Mouse (Mus musculus): ENCODE data around the gene Taf11. TPM values are rescaled to one million over a fixed set of nuclear protein-coding genes. Genes with fewer than 3 reads are reported as not detected.

The Taf11 gene
- polyA plus RNA-seq, 1 experiment from 2014 or later = 96.5 TPM

GRCm38 (mm10) chr17:27938121-27938754, 28.6 kb upstream of the Taf11 start:
- Histone ChIP-seq H3K4me1 (peaks cover 15% of the 10 kb centered on the region), H3K4me3 (no peak overlapping the region), H3K4me2 (replicated peaks) (no peak overlapping the region), H3K9me3 (no peaks in the 10 kb centered on the region), H3K27ac (no peak overlapping the region), H3K9ac (no peak overlapping the region), H3K27me3 (replicated peaks) (no peaks in the 10 kb centered on the region), H3K36me3 (no peaks in the 10 kb centered on the region)
- ATAC-seq (ENCODE audit: low FRiP score, low read depth) = no peak
- WGBS = 86% methylated on average over 12 of the region's 12 CpGs

GRCm38 (mm10) chr17:27937054-27937615, 27.5 kb upstream of the Taf11 start:
- Histone ChIP-seq H3K36me3 (no peaks in the 10 kb centered on the region), H3K4me2 (replicated peaks) (no peak overlapping the region), H3K27ac (no peak overlapping the region; the same call in 1 of the 2 replicates), H3K4me1 (peaks cover 15% of the 10 kb centered on the region), H3K9me3 (no peaks in the 10 kb centered on the region), H3K27me3 (replicated peaks) (no peaks in the 10 kb centered on the region), H3K9ac (no peak overlapping the region), H3K4me3 (no peak overlapping the region)
- WGBS = 80% methylated on average over 4 of the region's 4 CpGs
- ATAC-seq (ENCODE audit: low FRiP score, low read depth) = no peak

DNA sequence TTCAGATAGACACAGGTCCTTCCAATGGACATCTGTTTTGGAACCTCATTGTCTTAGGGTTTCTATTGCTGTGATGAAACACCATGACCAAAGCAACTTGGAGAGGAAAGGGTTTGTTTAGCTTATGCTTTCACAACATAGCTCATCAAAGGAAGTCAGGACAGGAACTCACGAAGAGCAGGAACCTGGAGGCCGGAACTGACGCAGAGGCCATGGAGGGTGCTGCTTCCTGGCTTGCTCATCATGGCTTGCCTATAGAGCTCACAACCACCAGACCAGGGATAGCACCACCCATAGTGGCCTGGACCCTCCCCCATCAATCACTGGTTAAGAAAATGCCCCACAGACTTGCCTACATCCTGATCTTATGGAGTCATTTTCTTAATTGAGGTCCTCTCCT, 25.4 kb upstream of the Taf11 start:
- H3K4me3 ChIP-seq = no peak overlapping the region
- H3K36me3 ChIP-seq = no peaks in the 10 kb centered on the region
- no peak overlapping the region for H3K27ac ChIP-seq
- peaks cover 8% of the 10 kb centered on the region for H3K4me1 ChIP-seq
- H3K9ac ChIP-seq = no peak overlapping the region
- no peaks in the 10 kb centered on the region for H3K9me3 ChIP-seq
- H3K4me2 ChIP-seq (replicated peaks) = no peak overlapping the region
- 96% methylated on average over 3 of the region's 3 CpGs for WGBS
- no peaks in the 10 kb centered on the region for H3K27me3 ChIP-seq (replicated peaks)
- ATAC-seq (ENCODE audit: low FRiP score, low read depth) = no peak

- Histone ChIP-seq H3K9me3 (no peaks in the 10 kb centered on the region), H3K36me3 (no peaks in the 10 kb centered on the region)
- no peak for ATAC-seq (ENCODE audit: low FRiP score, low read depth)
Observed at GRCm38 (mm10) chr17:27934136-27934910, 24.7 kb upstream of the Taf11 start.

GRCm38 (mm10) chr17:27931826-27932225, 22.2 kb upstream of the Taf11 start:
- no peaks in the 10 kb centered on the region for H3K4me1 ChIP-seq
- no peaks in the 10 kb centered on the region for H3K36me3 ChIP-seq
- H3K9me3 ChIP-seq = no peaks in the 10 kb centered on the region
- H3K27me3 ChIP-seq (replicated peaks) = no peaks in the 10 kb centered on the region
- H3K9ac ChIP-seq = no peak overlapping the region
- ATAC-seq (ENCODE audit: low FRiP score, low read depth) = no peak
- no peak overlapping the region for H3K27ac ChIP-seq
- H3K4me2 ChIP-seq (replicated peaks) = no peak overlapping the region
- no peak overlapping the region for H3K4me3 ChIP-seq
- 85% methylated on average over 4 of the region's 4 CpGs for WGBS

More at GRCm38 (mm10) chr17:27934136-27934910, 24.7 kb upstream of the Taf11 start:
- Histone ChIP-seq H3K9ac (no peak overlapping the region), H3K4me3 (no peak overlapping the region), H3K4me1 (0 out of 2 replicates have a peak, but pooled peaks cover 3% of the 10 kb centered on the region), H3K4me2 (replicated peaks) (no peak overlapping the region), H3K27ac (no peak overlapping the region), H3K27me3 (replicated peaks) (no peaks in the 10 kb centered on the region)
- WGBS = 90% methylated on average over 10 of the region's 10 CpGs

- ATAC-seq (ENCODE audit: low FRiP score, low read depth) = no peak
- 91% methylated on average over 5 of the region's 5 CpGs for WGBS
- no peak overlapping the region for H3K27ac ChIP-seq
- no peak overlapping the region for H3K4me3 ChIP-seq
- no peak overlapping the region for H3K9ac ChIP-seq
- H3K36me3 ChIP-seq = no peaks in the 10 kb centered on the region
- H3K27me3 ChIP-seq (replicated peaks) = no peaks in the 10 kb centered on the region
- no peaks in the 10 kb centered on the region for H3K4me1 ChIP-seq
- H3K9me3 ChIP-seq = no peaks in the 10 kb centered on the region
- H3K4me2 ChIP-seq (replicated peaks) = no peak overlapping the region
Observed at GRCm38 (mm10) chr17:27930291-27930690, 20.6 kb upstream of the Taf11 start.

- no peak overlapping the region for H3K4me3 ChIP-seq
- ATAC-seq (ENCODE audit: low FRiP score, low read depth) = no peak
- H3K4me1 ChIP-seq = no peaks in the 10 kb centered on the region
- H3K27ac ChIP-seq = no peak overlapping the region
- H3K9ac ChIP-seq = no peak overlapping the region
- no peak overlapping the region for H3K4me2 ChIP-seq (replicated peaks)
- no peaks in the 10 kb centered on the region for H3K36me3 ChIP-seq
- H3K27me3 ChIP-seq (replicated peaks) = no peaks in the 10 kb centered on the region
- WGBS = 78% methylated on average over 7 of the region's 7 CpGs
- H3K9me3 ChIP-seq = no peaks in the 10 kb centered on the region
Observed at GRCm38 (mm10) chr17:27925504-27925903, 15.9 kb upstream of the Taf11 start.

DNA sequence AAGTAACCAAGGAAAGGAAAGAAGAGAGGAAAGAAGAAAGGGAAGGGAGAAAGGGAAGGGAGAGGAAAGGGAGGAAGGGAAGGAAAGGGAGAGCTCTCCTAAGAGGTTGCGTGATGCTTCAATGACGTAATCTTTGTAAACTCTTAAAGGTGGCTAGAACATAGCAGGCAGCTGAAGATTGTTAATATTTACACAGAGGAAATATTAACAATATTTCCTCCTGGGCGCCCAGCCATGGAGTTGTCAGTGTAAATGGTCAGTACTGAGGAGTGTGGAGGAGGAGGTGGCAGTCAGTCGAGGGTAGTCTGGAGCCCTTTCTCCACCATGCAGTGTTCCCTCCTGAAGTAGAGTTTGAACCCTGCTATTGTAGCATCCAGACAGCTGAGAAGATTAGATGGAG, 15.4 kb upstream of the Taf11 start:
- 96% methylated on average over 4 of the region's 4 CpGs for WGBS

GRCm38 (mm10) chr17:27922174-27922712, 12.6 kb upstream of the Taf11 start:
- Histone ChIP-seq H3K27ac (no peak overlapping the region), H3K4me2 (replicated peaks) (no peak overlapping the region), H3K9ac (no peak overlapping the region)

More for the DNA sequence above, 15.4 kb upstream of the Taf11 start:
- no peak for ATAC-seq (ENCODE audit: low FRiP score, low read depth)
- Histone ChIP-seq H3K9ac (no peak overlapping the region), H3K4me1 (no peaks in the 10 kb centered on the region), H3K4me2 (replicated peaks) (no peak overlapping the region), H3K9me3 (no peaks in the 10 kb centered on the region), H3K27me3 (replicated peaks) (no peaks in the 10 kb centered on the region), H3K27ac (no peak overlapping the region), H3K4me3 (no peak overlapping the region), H3K36me3 (no peaks in the 10 kb centered on the region)

GRCm38 (mm10) chr17:27920676-27921075, 11.0 kb upstream of the Taf11 start:
- no peaks in the 10 kb centered on the region for H3K36me3 ChIP-seq
- no peaks in the 10 kb centered on the region for H3K4me1 ChIP-seq
- no peak for ATAC-seq (ENCODE audit: low FRiP score, low read depth)
- H3K27ac ChIP-seq = no peak overlapping the region
- H3K9ac ChIP-seq = no peak overlapping the region
- H3K4me3 ChIP-seq = no peak overlapping the region
- 82% methylated on average over 4 of the region's 4 CpGs for WGBS
- no peaks in the 10 kb centered on the region for H3K9me3 ChIP-seq
- no peak overlapping the region for H3K4me2 ChIP-seq (replicated peaks)
- no peaks in the 10 kb centered on the region for H3K27me3 ChIP-seq (replicated peaks)

More at GRCm38 (mm10) chr17:27922174-27922712, 12.6 kb upstream of the Taf11 start:
- Histone ChIP-seq H3K27me3 (replicated peaks) (no peaks in the 10 kb centered on the region), H3K9me3 (no peaks in the 10 kb centered on the region), H3K4me3 (no peak overlapping the region), H3K4me1 (no peaks in the 10 kb centered on the region), H3K36me3 (no peaks in the 10 kb centered on the region)
- WGBS = 75% methylated on average over 11 of the region's 11 CpGs
- no peak for ATAC-seq (ENCODE audit: low FRiP score, low read depth)

DNA sequence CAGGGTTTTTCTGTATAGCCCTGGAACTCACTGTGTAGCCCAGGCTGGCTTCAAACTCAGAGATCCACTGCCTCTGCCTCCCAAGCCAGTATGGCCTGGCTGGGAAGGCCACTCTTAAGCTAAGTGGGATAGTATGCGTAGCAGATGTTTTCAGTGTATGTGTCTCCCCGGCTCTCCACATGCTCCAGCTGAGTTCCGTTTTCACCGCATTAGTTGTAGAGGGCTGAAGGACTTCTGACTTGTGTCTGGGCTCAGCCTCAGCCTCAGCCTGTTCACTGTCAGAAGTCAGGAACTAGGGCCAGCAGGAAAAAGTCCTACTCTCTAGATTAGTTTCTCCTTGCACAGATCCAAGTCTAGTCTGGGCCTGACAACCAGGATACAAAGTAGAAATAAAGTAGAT, 6.7 kb upstream of the Taf11 start:
- no peak overlapping the region for H3K9ac ChIP-seq
- ATAC-seq (ENCODE audit: low FRiP score, low read depth) = no peak

DNA sequence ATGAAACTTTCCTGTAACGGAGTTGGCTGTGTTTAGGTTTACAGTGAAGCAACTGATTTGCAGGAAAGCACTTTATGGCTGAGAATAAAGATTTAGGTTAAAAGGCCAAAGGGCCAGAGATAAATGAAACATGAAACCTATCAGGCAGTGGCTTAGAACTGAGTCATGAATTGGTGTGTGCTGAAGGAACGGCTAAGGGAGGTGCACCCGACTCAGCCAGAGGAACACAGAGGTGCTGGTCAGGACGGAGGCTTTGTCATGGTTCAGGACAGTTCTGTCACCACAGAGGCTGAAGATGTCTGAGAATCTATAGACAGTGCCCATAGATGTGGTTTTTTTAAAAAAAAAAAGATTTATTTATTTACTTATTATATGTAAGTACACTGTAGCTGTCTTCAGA, 5.1 kb upstream of the Taf11 start:
- Histone ChIP-seq H3K4me3 (no peak overlapping the region), H3K27me3 (replicated peaks) (no peaks in the 10 kb centered on the region), H3K4me2 (replicated peaks) (no peak overlapping the region), H3K4me1 (peaks cover 9% of the 10 kb centered on the region), H3K27ac (no peak overlapping the region), H3K9me3 (no peaks in the 10 kb centered on the region), H3K9ac (no peak overlapping the region), H3K36me3 (peaks cover 7% of the 10 kb centered on the region; the same call in 1 of the 2 replicates)
- ATAC-seq (ENCODE audit: low FRiP score, low read depth) = no peak
- 88% methylated on average over 4 of the region's 4 CpGs for WGBS

More for the DNA sequence above, 6.7 kb upstream of the Taf11 start:
- no peak overlapping the region for H3K4me3 ChIP-seq
- H3K27ac ChIP-seq = no peak overlapping the region
- H3K9me3 ChIP-seq = no peaks in the 10 kb centered on the region
- no peaks in the 10 kb centered on the region for H3K4me1 ChIP-seq
- H3K27me3 ChIP-seq (replicated peaks) = no peaks in the 10 kb centered on the region
- H3K36me3 ChIP-seq = peaks cover 7% of the 10 kb centered on the region; the same call in 1 of the 2 replicates
- WGBS = 81% methylated on average over 4 of the region's 4 CpGs
- H3K4me2 ChIP-seq (replicated peaks) = no peak overlapping the region

All from neural tube, embryonic 12.5 days (tissue).